Mouse (Mus musculus): ENCODE results near the gene Ninj2. TPM values are rescaled to one million over a fixed set of nuclear protein-coding genes. Genes with fewer than 3 reads are reported as not detected.

Gene Ninj2
- polyA plus RNA-seq, 1 experiment from 2014 or later, result 0.44 TPM

- WGBS, result 75% methylated on average over 12 of the region's 12 CpGs
- H3K4me2 ChIP-seq (replicated peaks; ENCODE audit: low read depth, low read length), result no peak overlapping the region
Observed at GRCm38 (mm10) chr6:120101221-120101620, 8.1 kb downstream of the Ninj2 start.

GRCm38 (mm10) chr6:120101996-120102395 lies 8.8 kb downstream of the Ninj2 start:
- 82% methylated on average over 6 of the region's 6 CpGs for WGBS
- Histone ChIP-seq H3K4me2 (replicated peaks; ENCODE audit: low read depth, low read length) (no peak overlapping the region), H3K4me1 (ENCODE audit: insufficient read depth, low read depth, low read length) (no peaks in the 10 kb centered on the region), H3K27me3 (replicated peaks; ENCODE audit: insufficient read depth, low read length) (no peaks in the 10 kb centered on the region), H3K9me3 (ENCODE audit: low read length) (no peaks in the 10 kb centered on the region), H3K9ac (replicated peaks; ENCODE audit: low read depth) (no peak overlapping the region), H3K36me3 (ENCODE audit: insufficient read depth, low read length) (no peaks in the 10 kb centered on the region), H3K27ac (ENCODE audit: low read length) (no peak overlapping the region), H3K4me3 (ENCODE audit: low read depth, low read length) (no peak overlapping the region)
- DNase-seq (ENCODE audit: low spot score) (no peak), ATAC-seq (no peak)
- TF ChIP-seq EP300 (IDR thresholded peaks at IDR 0.05) (no peak), CTCF (IDR thresholded peaks at IDR 0.05) (no peak)

More at GRCm38 (mm10) chr6:120101221-120101620, 8.1 kb downstream of the Ninj2 start:
- Histone ChIP-seq H3K4me1 (ENCODE audit: insufficient read depth, low read depth, low read length) (no peaks in the 10 kb centered on the region), H3K9ac (replicated peaks; ENCODE audit: low read depth) (no peak overlapping the region), H3K36me3 (ENCODE audit: insufficient read depth, low read length) (no peaks in the 10 kb centered on the region), H3K27ac (ENCODE audit: low read length) (no peak overlapping the region), H3K4me3 (ENCODE audit: low read depth, low read length) (no peak overlapping the region), H3K9me3 (ENCODE audit: low read length) (no peaks in the 10 kb centered on the region), H3K27me3 (replicated peaks; ENCODE audit: insufficient read depth, low read length) (no peaks in the 10 kb centered on the region)
- ATAC-seq (no peak), DNase-seq (ENCODE audit: low spot score) (no peak)
- no peak for TF ChIP-seq EP300 (IDR thresholded peaks at IDR 0.05)
- no peak for TF ChIP-seq CTCF (IDR thresholded peaks at IDR 0.05)

- H3K9ac ChIP-seq (replicated peaks; ENCODE audit: low read depth), result no peak overlapping the region
- ATAC-seq, result no peak
- H3K27me3 ChIP-seq (replicated peaks; ENCODE audit: insufficient read depth, low read length), result no peaks in the 10 kb centered on the region
- no peaks in the 10 kb centered on the region for H3K36me3 ChIP-seq (ENCODE audit: insufficient read depth, low read length)
- H3K4me1 ChIP-seq (ENCODE audit: insufficient read depth, low read depth, low read length), result no peaks in the 10 kb centered on the region
- H3K4me2 ChIP-seq (replicated peaks; ENCODE audit: low read depth, low read length), result no peak overlapping the region
- TF ChIP-seq EP300 (IDR thresholded peaks at IDR 0.05) (no peak), CTCF (IDR thresholded peaks at IDR 0.05) (no peak)
- no peak for DNase-seq (ENCODE audit: low spot score)
- no peaks in the 10 kb centered on the region for H3K9me3 ChIP-seq (ENCODE audit: low read length)
- H3K27ac ChIP-seq (ENCODE audit: low read length), result no peak overlapping the region
- 6% methylated on average over 1 of the region's 1 CpGs for WGBS
- H3K4me3 ChIP-seq (ENCODE audit: low read depth, low read length), result no peak overlapping the region
Observed at GRCm38 (mm10) chr6:120103104-120103503, 10.0 kb downstream of the Ninj2 start.

- Histone ChIP-seq H3K4me1 (ENCODE audit: insufficient read depth, low read depth, low read length) (no peaks in the 10 kb centered on the region; the same call in 1 of the 2 replicates), H3K27me3 (replicated peaks; ENCODE audit: insufficient read depth, low read length) (no peaks in the 10 kb centered on the region), H3K9me3 (ENCODE audit: low read length) (no peaks in the 10 kb centered on the region), H3K4me3 (ENCODE audit: low read depth, low read length) (no peak overlapping the region), H3K36me3 (ENCODE audit: insufficient read depth, low read length) (no peaks in the 10 kb centered on the region), H3K9ac (replicated peaks; ENCODE audit: low read depth) (no peak overlapping the region), H3K4me2 (replicated peaks; ENCODE audit: low read depth, low read length) (no peak overlapping the region), H3K27ac (ENCODE audit: low read length) (no peak overlapping the region)
- TF ChIP-seq EP300 (IDR thresholded peaks at IDR 0.05) (no peak), CTCF (IDR thresholded peaks at IDR 0.05) (no peak)
- ATAC-seq, result no peak
- DNase-seq (ENCODE audit: low spot score), result no peak
Observed at GRCm38 (mm10) chr6:120105055-120105454, 11.9 kb downstream of the Ninj2 start.

GRCm38 (mm10) chr6:120107586-120107985 lies 14.4 kb downstream of the Ninj2 start:
- no peak for TF ChIP-seq EP300 (IDR thresholded peaks at IDR 0.05)
- TF ChIP-seq CTCF (IDR thresholded peaks at IDR 0.05), result no peak
- Histone ChIP-seq H3K27ac (ENCODE audit: low read length) (no peak overlapping the region), H3K27me3 (replicated peaks; ENCODE audit: insufficient read depth, low read length) (no peaks in the 10 kb centered on the region), H3K36me3 (ENCODE audit: insufficient read depth, low read length) (no peaks in the 10 kb centered on the region), H3K4me1 (ENCODE audit: insufficient read depth, low read depth, low read length) (peaks cover 6% of the 10 kb centered on the region), H3K9ac (replicated peaks; ENCODE audit: low read depth) (no peak overlapping the region), H3K4me3 (ENCODE audit: low read depth, low read length) (no peak overlapping the region), H3K4me2 (replicated peaks; ENCODE audit: low read depth, low read length) (no peak overlapping the region), H3K9me3 (ENCODE audit: low read length) (no peaks in the 10 kb centered on the region)
- DNase-seq (ENCODE audit: low spot score) (no peak), ATAC-seq (no peak)
- 54% methylated on average over 5 of the region's 5 CpGs for WGBS

GRCm38 (mm10) chr6:120108061-120108460 lies 14.9 kb downstream of the Ninj2 start:
- 54% methylated on average over 6 of the region's 6 CpGs for WGBS
- H3K9me3 ChIP-seq (ENCODE audit: low read length), result no peaks in the 10 kb centered on the region
- ATAC-seq (no peak), DNase-seq (ENCODE audit: low spot score) (no peak)
- peaks cover 6% of the 10 kb centered on the region for H3K4me1 ChIP-seq (ENCODE audit: insufficient read depth, low read depth, low read length)
- H3K27ac ChIP-seq (ENCODE audit: low read length), result no peak overlapping the region
- H3K27me3 ChIP-seq (replicated peaks; ENCODE audit: insufficient read depth, low read length), result no peaks in the 10 kb centered on the region
- TF ChIP-seq EP300 (IDR thresholded peaks at IDR 0.05) (no peak), CTCF (IDR thresholded peaks at IDR 0.05) (no peak)
- H3K9ac ChIP-seq (replicated peaks; ENCODE audit: low read depth), result no peak overlapping the region
- no peak overlapping the region for H3K4me2 ChIP-seq (replicated peaks; ENCODE audit: low read depth, low read length)
- no peak overlapping the region for H3K4me3 ChIP-seq (ENCODE audit: low read depth, low read length)
- H3K36me3 ChIP-seq (ENCODE audit: insufficient read depth, low read length), result no peaks in the 10 kb centered on the region

- H3K9ac ChIP-seq (replicated peaks; ENCODE audit: low read depth), result no peak overlapping the region
- no peak overlapping the region for H3K4me3 ChIP-seq (ENCODE audit: low read depth, low read length)
- no peaks in the 10 kb centered on the region for H3K36me3 ChIP-seq (ENCODE audit: insufficient read depth, low read length)
- peak; percentile 71 for DNase-seq (ENCODE audit: low spot score)
- no peak overlapping the region for H3K4me2 ChIP-seq (replicated peaks; ENCODE audit: low read depth, low read length)
- 14% methylated on average over 7 of the region's 7 CpGs for WGBS
- H3K27ac ChIP-seq (ENCODE audit: low read length), result no peak overlapping the region
- peak; percentile 39 for ATAC-seq
- H3K4me1 ChIP-seq (ENCODE audit: insufficient read depth, low read depth, low read length), result peaks cover 6% of the 10 kb centered on the region
- TF ChIP-seq CTCF (IDR thresholded peaks at IDR 0.05) (no peak), EP300 (IDR thresholded peaks at IDR 0.05) (peak; percentile 46; the same call in 1 of the 2 replicates)
- H3K9me3 ChIP-seq (ENCODE audit: low read length), result no peaks in the 10 kb centered on the region
- no peaks in the 10 kb centered on the region for H3K27me3 ChIP-seq (replicated peaks; ENCODE audit: insufficient read depth, low read length)
Observed at GRCm38 (mm10) chr6:120109173-120109572, 16.0 kb downstream of the Ninj2 start.
